Mouse (Mus musculus): ENCODE measurements around the gene Znrd1. TPM values are rescaled to one million over a fixed set of nuclear protein-coding genes. Genes with fewer than 3 reads are reported as not detected.
"Not testable (repeated sequence)": the region's sequence is repeated elsewhere in the genome, so short reads cannot be mapped to it uniquely, and the experiment has no call there.

The Znrd1 gene
- 10 to 100 TPM; 32.1 to 33.5 TPM for total RNA-seq (2021)

GRCm38 (mm10) chr17:36957999-36958743, at the start of gene Znrd1, which contains the start of gene Znrd1as:
Znrd1 (minus strand) TSS chr17:36958559.
Znrd1as (plus strand) TSS chr17:36958592.
- DNase-seq (ENCODE audit: low spot score in 2 of 2), result peak; percentile 95 to 96
- intact Hi-C loops (cut with DNase I), result loop anchor here (1.0 to 2.0 kb wide), 2 partner anchors 39 to 87 kb away; partner anchors contain the start of gene Gabbr1

GRCm38 (mm10) chr17:37003366-37003765, 45.0 kb upstream of the Znrd1 start:
- intact Hi-C loops (cut with DNase I), result no loop called here

GRCm38 (mm10) chr17:37002364-37003330, 44.3 kb upstream of the Znrd1 start:
- DNase-seq (ENCODE audit: low spot score in 2 of 2), result peak in 1 of 2 experiments; percentile 33
- intact Hi-C loops (cut with DNase I), result no loop called here

More at GRCm38 (mm10) chr17:37003366-37003765, 45.0 kb upstream of the Znrd1 start:
- DNase-seq (ENCODE audit: low spot score in 2 of 2), result no peak

GRCm38 (mm10) chr17:37000863-37001262, 42.5 kb upstream of the Znrd1 start, which contains the start of gene Zfp57:
Zfp57 (plus strand) TSS chr17:37001163.
- no peak for DNase-seq (ENCODE audit: low spot score in 2 of 2)
- intact Hi-C loops (cut with DNase I), result no loop called here

GRCm38 (mm10) chr17:36998477-36998876, 40.1 kb upstream of the Znrd1 start:
- intact Hi-C loops (cut with DNase I), result loop anchor here (5.0 kb wide), 1 partner anchor 49 kb away; the partner anchor contains the start of gene Gabbr1
- no peak for DNase-seq (ENCODE audit: low spot score in 2 of 2)

- intact Hi-C loops (cut with DNase I), result loop anchor here (2.0 to 5.0 kb wide), 2 partner anchors 38 to 50 kb away; partner anchors contain the start of genes Gabbr1, Znrd1 and Znrd1as
- DNase-seq (ENCODE audit: low spot score in 2 of 2), result peak; percentile 62 to 67
Observed at GRCm38 (mm10) chr17:36997033-36997735, 38.8 kb upstream of the Znrd1 start.

GRCm38 (mm10) chr17:36995448-36995847, 37.1 kb upstream of the Znrd1 start:
- DNase-seq (ENCODE audit: low spot score in 2 of 2), result no peak
- intact Hi-C loops (cut with DNase I), result loop anchor here (5.0 kb wide), 1 partner anchor 52 kb away; the partner anchor contains the start of gene Gabbr1

GRCm38 (mm10) chr17:36994528-36994927, 36.2 kb upstream of the Znrd1 start:
- no peak for DNase-seq (ENCODE audit: low spot score in 2 of 2)
- intact Hi-C loops (cut with DNase I), result no loop called here

- DNase-seq (ENCODE audit: low spot score in 2 of 2), result no peak
- intact Hi-C loops (cut with DNase I), result no loop called here
Observed at GRCm38 (mm10) chr17:36993770-36994325, 35.5 kb upstream of the Znrd1 start.

- DNase-seq (ENCODE audit: low spot score in 2 of 2), result peak in 1 of 2 experiments; percentile 9
- intact Hi-C loops (cut with DNase I), result no loop called here
Observed at GRCm38 (mm10) chr17:36992336-36993104, 34.2 kb upstream of the Znrd1 start.

GRCm38 (mm10) chr17:36990630-36991029, 32.3 kb upstream of the Znrd1 start:
- intact Hi-C loops (cut with DNase I); DNase-seq (ENCODE audit: low spot score in 2 of 2): not testable (repeated sequence)

- DNase-seq (ENCODE audit: low spot score in 2 of 2), result no peak
- intact Hi-C loops (cut with DNase I), result no loop called here
Observed at GRCm38 (mm10) chr17:36989437-36989836, 31.1 kb upstream of the Znrd1 start, which contains the start of gene H2-M5. H2-M5 (minus strand) TSS chr17:36989537.

- intact Hi-C loops (cut with DNase I), result no loop called here
- DNase-seq (ENCODE audit: low spot score in 2 of 2), result peak in 1 of 2 experiments; percentile 15
Observed at GRCm38 (mm10) chr17:36988475-36988874, 30.1 kb upstream of the Znrd1 start.

GRCm38 (mm10) chr17:36982253-36983155, 24.1 kb upstream of the Znrd1 start:
- intact Hi-C loops (cut with DNase I), result no loop called here

GRCm38 (mm10) chr17:36981845-36982244, 23.5 kb upstream of the Znrd1 start:
- DNase-seq (ENCODE audit: low spot score in 2 of 2), result no peak
- intact Hi-C loops (cut with DNase I), result no loop called here

More at GRCm38 (mm10) chr17:36982253-36983155, 24.1 kb upstream of the Znrd1 start:
- DNase-seq (ENCODE audit: low spot score in 2 of 2), result no peak

GRCm38 (mm10) chr17:36981221-36981813, 23.0 kb upstream of the Znrd1 start, which contains the start of gene 2410137M14Rik:
2410137M14Rik (minus strand) TSS chr17:36981237.
- DNase-seq (ENCODE audit: low spot score in 2 of 2), result peak; percentile 62 to 71
- intact Hi-C loops (cut with DNase I), result no loop called here
